Mouse (Mus musculus) bone marrow, adult 2 months (tissue): Measurements from ENCODE around the gene Ppm1m. TPM values are rescaled to one million over a fixed set of nuclear protein-coding genes. Genes with fewer than 3 reads are reported as not detected.

Experiments
- H3K27ac ChIP-seq: fragments of 200-500 bp; 2 replicates; pipeline ENCODE4 v1.5.1; 2012; ENCODE audit warnings: low read depth, mild to moderate bottlenecking, control low read depth, inconsistent platforms, low read length; ENCODE audit not compliant: control insufficient read depth, poor library complexity, insufficient read depth
- H3K4me1 ChIP-seq: fragments of 200-500 bp; 2 replicates; pipeline ENCODE4 v1.6.1; 2011; ENCODE audit warnings: low read length; ENCODE audit not compliant: control insufficient read depth, insufficient read depth
- H3K4me3 ChIP-seq: fragments of 200-500 bp; replicated peaks from 2 replicates; pipeline ENCODE3; 2011; ENCODE audit warnings: mild to moderate bottlenecking, low read depth, low read length, control low read depth; ENCODE audit not compliant: control insufficient read depth
- CTCF ChIP-seq: fragments of 200-500 bp; IDR thresholded peaks from 2 replicates; pipeline ENCODE4 v1.5.1; 2011; ENCODE audit warnings: low read length, control low read depth; ENCODE audit not compliant: control insufficient read depth, insufficient read depth
- POLR2A ChIP-seq: fragments of 200-500 bp; IDR thresholded peaks from 2 replicates; pipeline ENCODE4 v1.6.1; 2011; ENCODE audit warnings: low read depth, mild to moderate bottlenecking, control low read depth, low read length, borderline replicate concordance; ENCODE audit not compliant: control insufficient read depth
- WGBS: fragments of 180-500 bp; shearing (Covaris S2); methylation state at CpG from one replicate; pipeline ENCODE4 v1.1.7; 2018; 5-methylcytosine and 5-hydroxymethylcytosine counted together
- polyA plus RNA-seq: library from polyadenylated mRNA; stranded (reverse); fragments of >200 nt; gene quantifications from 2 replicates; pipeline ENCODE4 v1.2.4, GENCODE M21; 2011; ENCODE audit warnings: low replicate concordance; ENCODE audit not compliant: missing spikeins, insufficient read depth, insufficient read length

Ppm1m gene
- polyA plus RNA-seq, 1 experiment, result 91.7 TPM

GRCm38 (mm10) chr9:106211680-106212593 is 12.4 kb upstream of the Ppm1m start:
- no peaks in the 10 kb centered on the region; the same call in none of the 2 replicates for H3K4me1 ChIP-seq
- TF ChIP-seq POLR2A (0 out of 2 replicates have a peak, but pooled peaks have one; percentile 41), CTCF (peak; percentile 99)

GRCm38 (mm10) chr9:106210853-106211609 is 11.5 kb upstream of the Ppm1m start:
- Histone ChIP-seq H3K27ac (no peak overlapping the region), H3K4me3 (no peak overlapping the region), H3K4me1 (no peaks in the 10 kb centered on the region; the same call in none of the 2 replicates)
- TF ChIP-seq CTCF (no peak), POLR2A (no peak)
- WGBS, result 74% methylated on average over 9 of the region's 9 CpGs

More at GRCm38 (mm10) chr9:106211680-106212593, 12.4 kb upstream of the Ppm1m start:
- no peak overlapping the region for H3K4me3 ChIP-seq
- H3K27ac ChIP-seq, result peak overlapping the region; percentile 25; the same call in 1 of the 2 replicates
- 44% methylated on average over 37 of the region's 37 CpGs for WGBS

- WGBS, result 41% methylated on average over 4 of the region's 4 CpGs
- Histone ChIP-seq H3K4me1 (peaks cover 2% of the 10 kb centered on the region), H3K27ac (no peak overlapping the region), H3K4me3 (no peak overlapping the region)
- TF ChIP-seq CTCF (no peak), POLR2A (no peak)
Observed at GRCm38 (mm10) chr9:106209954-106210353, 10.4 kb upstream of the Ppm1m start.

GRCm38 (mm10) chr9:106208181-106208580 is 8.6 kb upstream of the Ppm1m start:
- Histone ChIP-seq H3K4me3 (no peak overlapping the region), H3K27ac (no peak overlapping the region), H3K4me1 (peaks cover 2% of the 10 kb centered on the region)
- no peak for TF ChIP-seq CTCF
- no peak for TF ChIP-seq POLR2A
- WGBS, result 78% methylated on average over 5 of the region's 5 CpGs

GRCm38 (mm10) chr9:106206515-106206914 is 7.0 kb upstream of the Ppm1m start:
- WGBS, result 75% methylated on average over 2 of the region's 2 CpGs
- no peak overlapping the region for H3K4me3 ChIP-seq
- H3K27ac ChIP-seq, result no peak overlapping the region
- TF ChIP-seq POLR2A (no peak), CTCF (no peak)
- H3K4me1 ChIP-seq, result peaks cover 2% of the 10 kb centered on the region; the same call in 1 of the 2 replicates

- WGBS, result 79% methylated on average over 7 of the region's 7 CpGs
- H3K4me1 ChIP-seq, result peaks cover 2% of the 10 kb centered on the region; the same call in 1 of the 2 replicates
- TF ChIP-seq POLR2A, result no peak
- TF ChIP-seq CTCF, result no peak
Observed at GRCm38 (mm10) chr9:106205713-106206290, 6.3 kb upstream of the Ppm1m start.

GRCm38 (mm10) chr9:106203990-106204851 is 4.7 kb upstream of the Ppm1m start:
- TF ChIP-seq POLR2A, result no peak
- H3K27ac ChIP-seq, result peak overlapping the region; percentile 74
- peak overlapping the region; percentile 99 for H3K4me3 ChIP-seq
- peaks cover 2% of the 10 kb centered on the region; the same call in 1 of the 2 replicates for H3K4me1 ChIP-seq
- 6% methylated on average over 7 of the region's 7 CpGs for WGBS

More at GRCm38 (mm10) chr9:106205713-106206290, 6.3 kb upstream of the Ppm1m start:
- Histone ChIP-seq H3K4me3 (no peak overlapping the region), H3K27ac (no peak overlapping the region)
